Mouse (Mus musculus) heart, adult 11 months (tissue): Measurements from ENCODE around the gene Atxn7l1.

Experiments used
- DNase-seq: peaks from one replicate; pipeline ENCODE4 v3.0.0; 2022

Atxn7l1 gene

GRCm38 (mm10) chr12:33147497-33148267 is at the start of gene Atxn7l1:
Atxn7l1 (plus strand) TSS chr12:33147693.
- peak; percentile 99 for DNase-seq

GRCm38 (mm10) chr12:33101627-33102026 is 45.9 kb upstream of the Atxn7l1 start:
- no peak for DNase-seq

- DNase-seq, result no peak
Observed at GRCm38 (mm10) chr12:33102342-33103115, 45.0 kb upstream of the Atxn7l1 start.

- DNase-seq, result no peak
Observed at GRCm38 (mm10) chr12:33105724-33106123, 41.8 kb upstream of the Atxn7l1 start.

GRCm38 (mm10) chr12:33106438-33107167 is 40.9 kb upstream of the Atxn7l1 start:
- DNase-seq, result no peak

- peak; percentile 91 for DNase-seq
Observed at GRCm38 (mm10) chr12:33109531-33109930, 38.0 kb upstream of the Atxn7l1 start.

- peak; percentile 96 for DNase-seq
Observed at GRCm38 (mm10) chr12:33110894-33111471, 36.5 kb upstream of the Atxn7l1 start.

GRCm38 (mm10) chr12:33118624-33119301 is 28.7 kb upstream of the Atxn7l1 start:
- no peak for DNase-seq

- no peak for DNase-seq
Observed at GRCm38 (mm10) chr12:33125594-33126227, 21.8 kb upstream of the Atxn7l1 start.

GRCm38 (mm10) chr12:33126243-33126642 is 21.2 kb upstream of the Atxn7l1 start:
- DNase-seq, result no peak

GRCm38 (mm10) chr12:33128121-33128520 is 19.4 kb upstream of the Atxn7l1 start:
- no peak for DNase-seq

- no peak for DNase-seq
Observed at GRCm38 (mm10) chr12:33128702-33129101, 18.8 kb upstream of the Atxn7l1 start.

GRCm38 (mm10) chr12:33129410-33129809 is 18.1 kb upstream of the Atxn7l1 start:
- DNase-seq, result peak; percentile 94

GRCm38 (mm10) chr12:33130401-33130800 is 17.1 kb upstream of the Atxn7l1 start:
- no peak for DNase-seq

GRCm38 (mm10) chr12:33131796-33132195 is 15.7 kb upstream of the Atxn7l1 start:
- DNase-seq, result peak; percentile 94

- DNase-seq, result no peak
Observed at GRCm38 (mm10) chr12:33137857-33138256, 9.6 kb upstream of the Atxn7l1 start.

GRCm38 (mm10) chr12:33139083-33139482 is 8.4 kb upstream of the Atxn7l1 start:
- peak; percentile 93 for DNase-seq

- DNase-seq, result no peak
Observed at GRCm38 (mm10) chr12:33144456-33144855, 3.0 kb upstream of the Atxn7l1 start.

GRCm38 (mm10) chr12:33146622-33147433 is 665 bp upstream of the Atxn7l1 start:
- peak; percentile 92 for DNase-seq

GRCm38 (mm10) chr12:33149544-33150190 is 2.2 kb downstream of the Atxn7l1 start:
- DNase-seq, result no peak
